Mouse (Mus musculus) kidney, postnatal 0 days (tissue): ENCODE measurements at regions not wholly inside any gene's neighbourhood (a gene's known extent, or its start where the extent isn't known, plus 50 kb on each side); places are given as distances from the start of the nearest gene placed in this dataset.
A peak's percentile ranks its signal among the peaks of the same experiment; 100 is the strongest.

Source experiments
- ATAC-seq: fragments of 200-750 bp; cut with Nextera tagmentation; replicated peaks from 2 replicates; pipeline ENCODE4 v1.8.0; 2017; ENCODE audit warnings: low read depth, moderate number of reproducible peaks, moderate TSS enrichment, moderate library complexity; ENCODE audit not compliant: low FRiP score
- DNase-seq: peaks from one replicate; pipeline ENCODE4 v3.0.0-alpha.2; 2016; ENCODE audit warnings: low spot score
- H3K27ac ChIP-seq: fragments of 300-500 bp; sonication (generic); 2 replicates; pipeline ENCODE4 v1.5.1; 2014; ENCODE audit warnings: mild to moderate bottlenecking
- H3K27me3 ChIP-seq: fragments of 300-500 bp; sonication (generic); 2 replicates; pipeline ENCODE4 v1.6.1; 2014; ENCODE audit warnings: low read length, mixed read lengths; ENCODE audit not compliant: insufficient read depth
- H3K36me3 ChIP-seq: fragments of 300-500 bp; sonication (generic); 2 replicates; pipeline ENCODE4 v1.6.1; 2014; ENCODE audit warnings: low read length, mixed read lengths; ENCODE audit not compliant: insufficient read depth
- H3K4me1 ChIP-seq: fragments of 300-500 bp; sonication (generic); replicated peaks from 2 replicates; pipeline ENCODE4 v1.6.1; 2014; ENCODE audit warnings: antibody characterized with exemption, low read length, mixed read lengths; ENCODE audit not compliant: insufficient read depth
- H3K4me2 ChIP-seq: fragments of 300-500 bp; sonication (generic); 2 replicates; pipeline ENCODE4 v1.6.1; 2014; ENCODE audit warnings: mild to moderate bottlenecking, low read length, moderate library complexity, mixed read lengths
- H3K4me3 ChIP-seq: fragments of 300-500 bp; sonication (generic); replicated peaks from 2 replicates; pipeline ENCODE4 v1.5.1; 2014; ENCODE audit warnings: low read depth, low read length
- H3K9ac ChIP-seq: fragments of 300-500 bp; sonication (generic); 2 replicates; pipeline ENCODE4 v1.6.1; 2014; ENCODE audit warnings: low read depth, low read length
- H3K9me3 ChIP-seq: fragments of 300-500 bp; sonication (generic); replicated peaks from 2 replicates; pipeline ENCODE4 v1.6.1; 2016; ENCODE audit warnings: low read length, inconsistent platforms, mixed read lengths
- CTCF ChIP-seq: IDR thresholded peaks from 2 replicates; pipeline ENCODE4 v1.5.1; 2016; ENCODE audit warnings: antibody characterized with exemption, low read depth, mild to moderate bottlenecking, moderate library complexity
- WGBS: fragments of 180-500 bp; shearing (Covaris S2); extraction: QIAGEN DNeasy Blood & Tissue Kit; methylation state at CpG from one replicate; pipeline ENCODE4 v1.1.7; 2014; 5-methylcytosine and 5-hydroxymethylcytosine counted together

DNA sequence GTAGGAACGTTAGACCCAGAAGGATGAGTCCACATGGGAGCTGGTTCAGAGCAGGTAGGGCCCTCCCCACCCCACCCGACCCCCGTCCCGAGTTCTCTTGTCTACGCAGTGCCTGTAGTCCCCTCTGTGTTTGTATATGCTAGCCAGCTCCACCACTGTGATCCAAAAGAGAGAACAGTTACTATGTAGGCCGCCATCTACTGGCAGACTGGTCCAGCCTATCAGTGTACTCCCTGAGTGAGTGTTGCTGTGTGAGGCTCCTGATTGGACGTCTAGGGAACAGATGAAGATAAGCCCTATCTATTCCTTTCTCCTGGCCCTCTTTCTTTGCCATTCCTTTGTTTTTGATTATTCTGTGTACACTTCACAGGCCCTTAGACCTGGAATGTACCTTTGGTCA is 120.6 kb upstream of the Ccnd2 start:
- Histone ChIP-seq H3K9ac (no peak overlapping the region), H3K9me3 (no peaks in the 10 kb centered on the region), H3K27me3 (no peaks in the 10 kb centered on the region), H3K4me2 (no peak overlapping the region), H3K27ac (no peak overlapping the region), H3K4me3 (no peak overlapping the region), H3K36me3 (no peaks in the 10 kb centered on the region), H3K4me1 (no peaks in the 10 kb centered on the region)
- no peak; the same call in 1 of the 2 replicates for ATAC-seq
- WGBS, result 64% methylated on average over 7 of the region's 7 CpGs
- peak; percentile 54 for TF ChIP-seq CTCF
- DNase-seq, result peak; percentile 58

DNA sequence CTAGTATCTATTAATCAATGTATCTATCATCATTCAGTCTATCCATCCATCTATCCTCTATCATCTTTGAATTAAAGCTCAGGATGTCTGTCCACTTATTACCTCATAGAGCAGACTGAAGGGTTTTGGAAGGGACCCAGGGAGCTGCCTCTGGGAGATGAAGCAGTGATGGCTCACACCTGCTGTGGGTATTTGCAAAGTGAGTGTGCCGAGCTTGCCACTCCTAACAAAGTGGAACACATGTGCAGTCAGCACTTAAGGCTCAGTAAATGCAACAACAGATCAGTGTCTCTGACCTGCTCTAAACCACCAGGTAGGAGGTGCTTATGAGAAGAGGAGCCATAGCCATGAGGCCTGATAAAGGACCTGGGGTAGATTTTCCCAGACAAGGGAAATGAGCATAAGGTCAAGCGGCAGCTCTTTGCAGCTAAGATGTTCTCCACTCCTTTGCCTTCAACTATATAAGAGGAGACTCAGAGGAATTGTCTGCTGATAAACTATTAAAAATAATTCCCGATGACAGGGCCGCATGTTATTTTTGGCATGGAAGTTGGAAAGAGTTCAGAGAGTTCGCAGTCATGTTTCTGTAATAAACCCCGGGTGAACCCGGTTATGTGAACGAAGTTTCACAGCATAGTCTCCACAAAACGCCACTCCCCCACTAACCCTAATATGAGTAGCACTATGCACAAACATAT is 122.9 kb upstream of the Ccnd2 start:
- WGBS, result 49% methylated on average over 9 of the region's 9 CpGs
- Histone ChIP-seq H3K4me3 (no peak overlapping the region), H3K36me3 (no peaks in the 10 kb centered on the region), H3K27me3 (no peaks in the 10 kb centered on the region), H3K4me1 (no peaks in the 10 kb centered on the region), H3K27ac (no peak overlapping the region), H3K4me2 (no peak overlapping the region), H3K9ac (no peak overlapping the region), H3K9me3 (no peaks in the 10 kb centered on the region)
- TF ChIP-seq CTCF, result no peak
- peak; percentile 63 for DNase-seq
- no peak for ATAC-seq

DNA sequence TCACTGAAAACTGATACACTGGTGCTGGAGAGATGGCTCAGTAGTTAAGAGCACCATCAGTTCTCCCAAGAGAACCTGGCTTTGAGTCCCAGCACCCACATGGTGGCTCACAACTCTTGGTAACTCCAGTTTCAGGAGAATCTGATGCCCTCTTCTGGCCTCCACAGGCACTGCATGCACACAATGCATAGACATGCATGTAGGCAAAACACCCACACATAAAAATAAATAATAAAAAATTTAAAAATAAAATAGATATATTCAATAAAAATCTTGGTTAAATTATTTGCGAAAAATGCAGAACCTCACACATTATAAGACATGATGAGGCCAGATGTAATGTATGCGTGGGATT is 123.4 kb upstream of the Ccnd2 start:
- peak; percentile 42; the same call in 1 of the 2 replicates for TF ChIP-seq CTCF
- DNase-seq, result no peak
- no peak for ATAC-seq
- no peak overlapping the region for H3K4me3 ChIP-seq
- H3K27ac ChIP-seq, result no peak overlapping the region
- no peaks in the 10 kb centered on the region for H3K4me1 ChIP-seq
- no peak overlapping the region for H3K4me2 ChIP-seq
- H3K36me3 ChIP-seq, result no peaks in the 10 kb centered on the region
- no peaks in the 10 kb centered on the region for H3K9me3 ChIP-seq
- H3K9ac ChIP-seq, result no peak overlapping the region
- H3K27me3 ChIP-seq, result no peaks in the 10 kb centered on the region
- WGBS, result 89% methylated on average over 2 of the region's 2 CpGs

DNA sequence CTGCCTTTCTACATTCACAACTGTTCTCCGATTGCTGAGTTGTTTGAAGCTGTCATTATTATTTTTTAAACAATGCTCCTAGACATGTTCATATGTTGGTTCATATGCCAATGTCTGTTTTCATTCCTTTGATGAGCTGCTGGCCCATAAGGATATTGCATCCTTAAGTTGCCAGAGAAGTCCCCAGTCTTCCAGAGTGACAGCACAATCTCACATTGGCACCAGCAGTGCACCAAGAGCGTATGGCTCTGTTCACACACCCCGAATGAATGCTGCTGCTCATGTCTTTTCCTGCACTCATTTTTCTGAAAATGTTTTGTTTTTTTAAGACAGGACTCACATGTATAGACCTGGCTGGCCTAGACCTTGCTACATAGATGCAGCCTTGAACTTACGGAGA is 124.4 kb upstream of the Ccnd2 start:
- Histone ChIP-seq H3K4me1 (no peaks in the 10 kb centered on the region), H3K9me3 (no peaks in the 10 kb centered on the region), H3K4me3 (no peak overlapping the region), H3K27ac (no peak overlapping the region), H3K27me3 (no peaks in the 10 kb centered on the region), H3K36me3 (no peaks in the 10 kb centered on the region), H3K9ac (no peak overlapping the region), H3K4me2 (no peak overlapping the region)
- TF ChIP-seq CTCF, result no peak
- 97% methylated on average over 4 of the region's 4 CpGs for WGBS
- DNase-seq, result no peak
- ATAC-seq, result no peak

DNA sequence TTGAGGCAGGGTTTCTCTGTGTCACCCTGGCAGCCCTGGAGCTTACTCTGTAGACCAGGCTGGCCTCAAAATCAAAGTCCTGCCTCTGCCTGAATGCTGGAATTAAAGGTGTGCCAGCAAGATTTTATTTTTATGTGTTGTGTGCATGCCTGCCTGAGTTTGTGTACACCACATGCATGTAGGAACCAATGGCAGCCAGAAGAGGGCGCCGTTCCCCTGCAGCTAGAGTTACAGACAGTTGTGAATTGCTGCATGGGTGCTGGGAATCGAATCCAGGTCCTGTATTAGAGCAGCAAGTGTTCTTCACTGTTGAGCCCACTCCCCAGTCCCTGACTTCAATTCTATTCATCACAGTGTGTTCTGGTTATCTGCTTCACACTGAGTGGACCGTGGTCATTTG is 126.4 kb upstream of the Ccnd2 start:
- H3K4me2 ChIP-seq, result no peak overlapping the region
- no peaks in the 10 kb centered on the region for H3K9me3 ChIP-seq
- WGBS, result 87% methylated on average over 4 of the region's 4 CpGs
- H3K9ac ChIP-seq, result no peak overlapping the region
- no peaks in the 10 kb centered on the region for H3K27me3 ChIP-seq
- peak; percentile 2; the same call in 1 of the 2 replicates for TF ChIP-seq CTCF
- no peak overlapping the region for H3K4me3 ChIP-seq
- ATAC-seq (no peak), DNase-seq (no peak)
- no peaks in the 10 kb centered on the region for H3K36me3 ChIP-seq
- no peaks in the 10 kb centered on the region for H3K4me1 ChIP-seq
- no peak overlapping the region for H3K27ac ChIP-seq

DNA sequence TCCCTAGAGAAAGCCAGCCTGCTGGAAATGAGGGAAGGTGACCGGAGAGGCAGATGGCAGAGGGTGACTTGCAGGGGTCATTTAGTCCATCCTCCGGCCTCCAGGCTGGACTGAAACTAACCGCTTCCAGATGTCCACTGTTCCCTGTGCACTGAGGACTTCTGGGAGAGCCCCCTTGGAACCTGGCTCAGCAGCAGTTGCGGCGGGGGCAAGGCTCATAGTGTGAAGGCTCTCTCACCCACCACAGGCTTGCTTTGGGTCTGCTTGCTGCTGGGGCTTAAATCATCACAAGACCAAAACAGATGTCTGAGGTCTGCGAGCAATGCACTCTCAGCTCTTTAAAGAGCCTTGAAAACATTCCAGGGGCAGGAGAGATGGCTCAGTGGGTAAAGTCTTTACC is 132.2 kb upstream of the Ccnd2 start:
- no peak overlapping the region for H3K4me3 ChIP-seq
- no peak for DNase-seq
- no peak overlapping the region for H3K27ac ChIP-seq
- no peaks in the 10 kb centered on the region for H3K27me3 ChIP-seq
- TF ChIP-seq CTCF, result no peak
- no peak overlapping the region for H3K4me2 ChIP-seq
- H3K36me3 ChIP-seq, result no peaks in the 10 kb centered on the region
- ATAC-seq, result no peak
- no peaks in the 10 kb centered on the region for H3K4me1 ChIP-seq
- WGBS, result 49% methylated on average over 6 of the region's 6 CpGs
- H3K9me3 ChIP-seq, result no peaks in the 10 kb centered on the region
- no peak overlapping the region for H3K9ac ChIP-seq
